Mouse (Mus musculus) spleen, adult 2 months (tissue): Measurements from ENCODE around the gene Tspan32.

Experiments
- CTCF ChIP-seq: fragments of 200-500 bp; IDR thresholded peaks from 2 replicates; pipeline ENCODE4 v1.5.1; 2011; ENCODE audit warnings: mild to moderate bottlenecking, inconsistent platforms; ENCODE audit not compliant: insufficient read depth, insufficient read length, insufficient replicate concordance; ENCODE audit errors: extremely low read depth
- POLR2A ChIP-seq: fragments of 200-500 bp; IDR thresholded peaks from 2 replicates; pipeline ENCODE4 v1.6.1; 2011; ENCODE audit warnings: low read depth, low read length, inconsistent platforms

- no peak for TF ChIP-seq POLR2A
- no peak for TF ChIP-seq CTCF
Observed at GRCm38 (mm10) chr7:143027196-143027595, 22.4 kb downstream of the Tspan32 start.
